Mouse (Mus musculus): Measurements from ENCODE around the gene Rc3h2. TPM values are rescaled to one million over a fixed set of nuclear protein-coding genes. Genes with fewer than 3 reads are reported as not detected.
A peak's percentile ranks its signal among the peaks of the same experiment; 100 is the strongest.

The Rc3h2 gene
- polyA plus RNA-seq, 1 experiment from 2014 or later = 24.2 TPM

GRCm38 (mm10) chr2:37395539-37395938 is 27.2 kb downstream of the Rc3h2 start:
- no peak for ATAC-seq (replicated peaks)
- Histone ChIP-seq H3K9me3 (no peaks in the 10 kb centered on the region), H3K4me2 (replicated peaks) (no peak overlapping the region), H3K4me3 (no peak overlapping the region), H3K4me1 (no peaks in the 10 kb centered on the region), H3K27ac (replicated peaks) (no peak overlapping the region), H3K36me3 (peaks cover 46% of the 10 kb centered on the region), H3K9ac (replicated peaks) (no peak overlapping the region), H3K27me3 (no peaks in the 10 kb centered on the region)
- 50% methylated on average over 1 of the region's 1 CpGs for WGBS

DNA sequence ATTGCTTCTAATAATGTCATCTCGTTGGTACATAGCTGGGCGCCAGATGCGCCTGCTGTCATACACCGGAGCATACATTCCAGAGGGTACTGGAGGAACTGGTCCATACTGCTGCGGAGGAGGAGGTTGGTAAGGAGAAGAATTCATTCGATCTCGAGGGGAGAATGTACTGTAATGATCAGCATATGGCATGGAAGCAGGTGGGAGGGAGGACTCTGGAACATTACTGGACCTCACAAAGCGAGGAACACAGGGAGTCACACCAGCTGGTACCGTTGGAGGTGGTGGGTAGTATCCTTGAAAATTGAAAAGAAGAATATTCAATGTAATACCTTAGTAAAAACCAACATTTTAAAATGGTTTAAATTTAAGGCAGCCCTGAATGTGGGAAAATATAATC is 39.8 kb downstream of the Rc3h2 start:
- Histone ChIP-seq H3K4me3 (no peak overlapping the region), H3K27ac (replicated peaks) (no peak overlapping the region), H3K9ac (replicated peaks) (no peak overlapping the region), H3K27me3 (no peaks in the 10 kb centered on the region), H3K4me2 (replicated peaks) (no peak overlapping the region), H3K9me3 (no peaks in the 10 kb centered on the region), H3K4me1 (no peaks in the 10 kb centered on the region), H3K36me3 (peaks cover 44% of the 10 kb centered on the region)
- 93% methylated on average over 9 of the region's 9 CpGs for WGBS
- ATAC-seq (replicated peaks) = no peak

- peaks cover 54% of the 10 kb centered on the region for H3K36me3 ChIP-seq
- no peak overlapping the region for H3K9ac ChIP-seq (replicated peaks)
- H3K27ac ChIP-seq (replicated peaks) = no peak overlapping the region
- no peaks in the 10 kb centered on the region for H3K9me3 ChIP-seq
- ATAC-seq (replicated peaks) = no peak
- H3K27me3 ChIP-seq = no peaks in the 10 kb centered on the region
- WGBS = 46% methylated on average over 2 of the region's 2 CpGs
- no peak overlapping the region for H3K4me3 ChIP-seq
- no peaks in the 10 kb centered on the region for H3K4me1 ChIP-seq
- H3K4me2 ChIP-seq (replicated peaks) = no peak overlapping the region
Measured at GRCm38 (mm10) chr2:37380189-37380588, 42.5 kb downstream of the Rc3h2 start.

DNA sequence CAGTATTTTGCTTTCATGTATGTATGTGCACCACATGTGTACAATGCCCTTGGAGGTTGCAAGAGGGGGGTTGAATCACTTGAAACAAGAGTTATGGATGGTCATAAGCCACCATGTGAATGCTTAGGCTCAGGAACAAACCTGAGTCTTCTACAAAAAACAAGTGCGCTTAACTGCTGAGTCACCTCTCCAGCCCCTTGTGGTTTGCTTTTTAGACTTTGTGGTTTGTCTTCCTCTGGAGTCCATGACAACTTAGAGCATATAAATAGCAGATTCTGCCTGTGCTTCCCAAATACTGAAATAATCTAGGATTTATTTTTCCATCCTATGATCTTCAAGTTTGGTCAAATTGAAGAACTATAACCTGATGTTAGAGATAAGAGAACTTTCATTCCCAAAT is 46.7 kb downstream of the Rc3h2 start:
- no peaks in the 10 kb centered on the region for H3K9me3 ChIP-seq
- peaks cover 51% of the 10 kb centered on the region for H3K36me3 ChIP-seq
- H3K27me3 ChIP-seq = no peaks in the 10 kb centered on the region
- no peak overlapping the region for H3K4me3 ChIP-seq
- ATAC-seq (replicated peaks) = no peak
- H3K4me2 ChIP-seq (replicated peaks) = no peak overlapping the region
- no peak overlapping the region for H3K9ac ChIP-seq (replicated peaks)
- H3K27ac ChIP-seq (replicated peaks) = no peak overlapping the region
- H3K4me1 ChIP-seq = no peaks in the 10 kb centered on the region
- 100% methylated on average over 1 of the region's 1 CpGs for WGBS

DNA sequence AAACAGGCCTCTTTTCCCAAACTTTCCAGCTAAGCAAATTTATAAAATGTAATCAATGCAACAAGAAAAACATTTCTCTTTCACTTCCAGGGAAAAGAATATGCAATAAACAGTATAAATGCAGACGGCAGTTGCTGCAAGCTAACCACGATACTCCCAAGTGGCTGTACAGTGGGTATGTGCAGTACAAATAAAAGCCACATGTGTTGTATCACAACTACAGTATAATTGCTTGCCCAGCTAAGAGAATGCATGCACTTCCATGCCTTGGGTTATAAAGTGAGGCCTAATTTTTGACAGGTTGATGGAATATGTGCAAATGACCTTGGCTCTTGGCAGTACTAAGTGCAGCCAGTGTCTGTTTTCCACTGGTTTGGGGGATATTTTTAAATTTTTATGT is 52.1 kb downstream of the Rc3h2 start:
- no peak overlapping the region for H3K4me3 ChIP-seq
- no peaks in the 10 kb centered on the region for H3K27me3 ChIP-seq
- 96% methylated on average over 2 of the region's 2 CpGs for WGBS
- no peak overlapping the region for H3K27ac ChIP-seq (replicated peaks)
- peaks cover 21% of the 10 kb centered on the region for H3K36me3 ChIP-seq
- no peak for ATAC-seq (replicated peaks)
- no peaks in the 10 kb centered on the region for H3K9me3 ChIP-seq
- no peak overlapping the region for H3K9ac ChIP-seq (replicated peaks)
- no peaks in the 10 kb centered on the region for H3K4me1 ChIP-seq
- no peak overlapping the region for H3K4me2 ChIP-seq (replicated peaks)

DNA sequence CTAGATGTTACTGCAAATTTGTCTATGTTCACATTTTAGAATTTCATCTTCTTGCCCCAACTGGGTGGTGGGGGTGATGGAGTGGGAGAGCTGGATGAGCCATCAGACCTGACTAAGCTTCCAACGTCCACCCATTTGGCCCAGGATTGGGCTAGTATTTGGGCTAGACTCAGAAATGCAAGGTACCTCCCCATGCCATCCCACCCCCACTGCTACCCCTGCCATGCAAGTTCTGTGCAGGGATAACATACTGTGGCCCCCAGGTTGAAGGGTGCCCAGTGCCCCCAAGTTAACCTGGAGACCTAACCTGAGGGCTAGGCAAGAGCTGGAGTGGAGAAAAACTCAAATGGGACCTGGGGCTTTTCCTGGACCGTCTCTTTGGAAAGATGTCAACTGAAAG is 62.8 kb downstream of the Rc3h2 start:
- H3K36me3 ChIP-seq = peaks cover 17% of the 10 kb centered on the region
- no peaks in the 10 kb centered on the region for H3K9me3 ChIP-seq
- peaks cover 21% of the 10 kb centered on the region for H3K4me1 ChIP-seq
- WGBS = 88% methylated on average over 2 of the region's 2 CpGs
- no peaks in the 10 kb centered on the region for H3K27me3 ChIP-seq
- H3K9ac ChIP-seq (replicated peaks) = no peak overlapping the region
- no peak overlapping the region for H3K4me2 ChIP-seq (replicated peaks)
- H3K4me3 ChIP-seq = no peak overlapping the region
- no peak overlapping the region for H3K27ac ChIP-seq (replicated peaks)
- no peak for ATAC-seq (replicated peaks)

- H3K4me2 ChIP-seq (replicated peaks) = peak within 1 kb of the TSS; percentile 71
- peak within 1 kb of the TSS; percentile 97 for H3K27ac ChIP-seq (replicated peaks)
- peak within 1 kb of the TSS; percentile 70 for H3K4me3 ChIP-seq
- H3K4me1 ChIP-seq = peaks cover 21% of the 10 kb centered on the region
- WGBS = under 1% methylated on average over 42 of the region's 42 CpGs
- H3K9ac ChIP-seq (replicated peaks) = peak within 1 kb of the TSS; percentile 81
- H3K9me3 ChIP-seq = no peaks in the 10 kb centered on the region
- ATAC-seq (replicated peaks) = peak; percentile 98
- H3K36me3 ChIP-seq = peaks cover 27% of the 10 kb centered on the region
- H3K27me3 ChIP-seq = no peaks in the 10 kb centered on the region
Measured at GRCm38 (mm10) chr2:37358633-37359540, 63.8 kb downstream of the Rc3h2 start, which contains the start of gene Pdcl. Gene Pdcl (minus strand): TSS chr2:37359332.

GRCm38 (mm10) chr2:37355571-37355970 is 67.1 kb downstream of the Rc3h2 start:
- Histone ChIP-seq H3K4me3 (no peak overlapping the region), H3K4me2 (replicated peaks) (no peak overlapping the region), H3K4me1 (peaks cover 21% of the 10 kb centered on the region), H3K27ac (replicated peaks) (no peak overlapping the region), H3K9ac (replicated peaks) (no peak overlapping the region), H3K9me3 (no peaks in the 10 kb centered on the region), H3K27me3 (no peaks in the 10 kb centered on the region), H3K36me3 (peaks cover 57% of the 10 kb centered on the region)
- no peak for ATAC-seq (replicated peaks)
- 97% methylated on average over 5 of the region's 5 CpGs for WGBS

DNA sequence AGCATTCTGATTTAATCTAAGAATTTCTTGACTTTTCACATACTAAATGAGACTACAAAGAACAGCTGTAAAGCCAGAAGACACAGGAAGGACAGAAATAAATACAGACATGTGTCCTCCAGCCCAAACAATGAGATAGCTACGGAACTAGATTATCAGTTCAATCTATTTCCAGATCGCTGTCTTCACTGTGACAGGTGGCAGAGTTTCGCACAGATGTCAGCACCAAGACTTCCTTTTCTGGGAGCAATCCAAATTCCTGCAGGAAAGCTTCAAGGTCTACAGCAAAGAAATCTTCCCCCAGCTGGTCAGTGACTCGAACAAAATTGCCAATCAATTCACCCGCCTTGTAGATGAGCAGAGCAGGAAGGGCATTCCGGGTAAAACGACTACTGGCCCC is 71.0 kb downstream of the Rc3h2 start:
- no peak overlapping the region for H3K4me2 ChIP-seq (replicated peaks)
- H3K4me1 ChIP-seq = no peaks in the 10 kb centered on the region
- H3K27me3 ChIP-seq = no peaks in the 10 kb centered on the region
- H3K36me3 ChIP-seq = peaks cover 64% of the 10 kb centered on the region
- no peaks in the 10 kb centered on the region for H3K9me3 ChIP-seq
- no peak overlapping the region for H3K27ac ChIP-seq (replicated peaks)
- no peak for ATAC-seq (replicated peaks)
- WGBS = 85% methylated on average over 7 of the region's 7 CpGs
- H3K4me3 ChIP-seq = no peak overlapping the region
- H3K9ac ChIP-seq (replicated peaks) = no peak overlapping the region

DNA sequence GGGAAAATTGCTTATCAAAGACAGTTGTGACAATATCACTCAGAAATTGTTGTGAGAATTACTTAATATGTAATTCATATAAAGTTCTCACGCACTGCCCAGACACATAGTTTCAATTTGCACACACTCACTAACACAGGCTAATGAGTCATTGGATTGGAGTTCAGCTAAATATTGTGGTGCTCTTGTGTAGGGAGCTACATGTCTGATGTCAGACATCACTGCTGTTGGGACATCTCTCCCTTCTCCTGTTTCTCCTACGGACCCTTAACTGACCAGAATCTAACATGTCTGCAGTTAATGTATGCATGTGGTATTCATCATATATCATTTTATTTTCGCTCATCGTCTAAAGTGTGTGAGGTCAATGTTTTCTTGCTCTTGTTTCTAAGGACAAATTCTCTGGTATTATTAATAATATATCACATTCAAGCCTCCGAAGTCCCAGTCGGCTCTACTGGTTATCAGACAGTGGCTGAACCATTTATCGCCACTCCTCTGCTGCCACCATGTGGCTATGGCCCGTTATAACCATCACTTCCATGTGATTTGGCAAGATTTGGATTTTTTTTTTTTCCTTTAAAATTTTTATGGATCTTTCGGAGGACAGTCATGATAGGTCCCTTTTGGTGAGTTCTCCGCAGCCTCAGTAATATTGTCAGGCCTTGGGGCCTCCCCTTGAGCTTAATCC is 84.1 kb downstream of the Rc3h2 start:
- no peak overlapping the region for H3K27ac ChIP-seq (replicated peaks)

GRCm38 (mm10) chr2:37333321-37333720 is 89.4 kb downstream of the Rc3h2 start:
- Histone ChIP-seq H3K27me3 (no peaks in the 10 kb centered on the region), H3K27ac (replicated peaks) (no peak overlapping the region), H3K9ac (replicated peaks) (no peak overlapping the region), H3K4me2 (replicated peaks) (no peak overlapping the region), H3K4me1 (no peaks in the 10 kb centered on the region), H3K36me3 (no peaks in the 10 kb centered on the region), H3K4me3 (no peak overlapping the region), H3K9me3 (no peaks in the 10 kb centered on the region)
- WGBS = 81% methylated on average over 2 of the region's 2 CpGs
- ATAC-seq (replicated peaks) = no peak

More for the DNA sequence above, 84.1 kb downstream of the Rc3h2 start:
- H3K4me3 ChIP-seq = no peak overlapping the region
- H3K4me1 ChIP-seq = no peaks in the 10 kb centered on the region
- no peaks in the 10 kb centered on the region for H3K27me3 ChIP-seq
- WGBS = 63% methylated on average over 10 of the region's 10 CpGs
- H3K9ac ChIP-seq (replicated peaks) = no peak overlapping the region
- no peak overlapping the region for H3K4me2 ChIP-seq (replicated peaks)
- no peaks in the 10 kb centered on the region for H3K36me3 ChIP-seq
- H3K9me3 ChIP-seq = no peaks in the 10 kb centered on the region
- peak; percentile 57; the same call in 1 of the 2 replicates for ATAC-seq (replicated peaks)

DNA sequence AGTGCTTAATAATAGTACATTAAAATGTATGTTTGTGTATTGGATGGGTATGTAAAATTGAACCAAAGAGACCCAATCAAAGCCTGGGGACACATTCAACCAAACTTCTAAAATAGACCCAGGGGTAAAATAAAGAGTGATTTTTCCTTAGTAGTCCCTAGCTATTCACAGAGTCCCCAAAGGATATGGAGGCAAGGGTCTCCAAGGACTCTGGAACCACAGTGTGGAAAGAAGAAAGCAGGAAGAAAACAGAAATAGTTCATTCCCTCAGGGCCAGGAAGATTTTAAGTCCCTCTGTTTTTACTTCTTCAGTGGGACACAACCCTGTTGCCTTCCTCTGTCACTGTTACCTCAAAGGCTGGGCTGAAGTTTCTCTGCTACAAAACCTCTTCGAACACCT is 96.5 kb downstream of the Rc3h2 start, which contains the start of gene Olfr368:
Gene Olfr368, plus strand, starts transcription at position 301 of the 400 bp plus-strand sequence.
- Histone ChIP-seq H3K4me1 (no peaks in the 10 kb centered on the region), H3K4me3 (no peak within 1 kb of the TSS), H3K27ac (replicated peaks) (no peak within 1 kb of the TSS), H3K9ac (replicated peaks) (no peak within 1 kb of the TSS), H3K27me3 (no peaks in the 10 kb centered on the region), H3K9me3 (no peaks in the 10 kb centered on the region), H3K36me3 (no peaks in the 10 kb centered on the region), H3K4me2 (replicated peaks) (no peak within 1 kb of the TSS)
- ATAC-seq (replicated peaks) = no peak
- WGBS = 95% methylated on average over 1 of the region's 1 CpGs
